Mouse (Mus musculus) MEL (cell line): ENCODE data around the gene Trp73. TPM values are rescaled to one million over a fixed set of nuclear protein-coding genes. Genes with fewer than 3 reads are reported as not detected.

Experiments
- DNase-seq: peaks from one replicate; pipeline ENCODE4 v3.0.0; 2011; ENCODE audit warnings: low read depth, low spot score
- H3K27ac ChIP-seq: 2 replicates; pipeline ENCODE4 v1.5.1; 2012; ENCODE audit warnings: low read depth, mild to moderate bottlenecking, control low read depth, low read length, moderate library complexity; ENCODE audit not compliant: control insufficient read depth
- H3K27me3 ChIP-seq, 2 experiments: fragments of 150-350 bp in 1 of 2; sonication (generic) in 1 of 2; 2 replicates each; pipeline ENCODE4 v1.6.1; 2012; ENCODE audit warnings: low read length in 2 of 2, mild to moderate bottlenecking in 2 of 2, improper control_type of control experiment in 1 of 2, moderate library complexity in 1 of 2; ENCODE audit not compliant: insufficient read depth in 2 of 2, control insufficient read depth in 1 of 2
- H3K36me3 ChIP-seq, 2 experiments: 2 replicates each; pipeline ENCODE4 v1.6.1; 2012 to 2014; ENCODE audit warnings: low read length in 2 of 2, improper control_type of control experiment in 1 of 2, inconsistent platforms in 1 of 2, mild to moderate bottlenecking in 1 of 2; ENCODE audit not compliant: insufficient read depth in 2 of 2, control insufficient read depth in 1 of 2
- H3K4me1 ChIP-seq, 2 experiments: fragments of 150-350 bp in 1 of 2; sonication (generic) in 1 of 2; 2 replicates each; pipeline ENCODE4 v1.6.1; 2012; ENCODE audit warnings: low read length in 2 of 2, improper control_type of control experiment in 1 of 2, mild to moderate bottlenecking in 1 of 2; ENCODE audit not compliant: insufficient read depth in 2 of 2, control insufficient read depth in 1 of 2
- H3K4me3 ChIP-seq, 2 experiments: fragments of 150-350 bp in 1 of 2; sonication (generic) in 1 of 2; 2 replicates each; pipeline ENCODE4 v1.5.1; 2012; ENCODE audit warnings: low read depth in 2 of 2, low read length in 2 of 2, mild to moderate bottlenecking in 2 of 2, moderate library complexity in 2 of 2, control low read depth in 1 of 2, improper control_type of control experiment in 1 of 2; ENCODE audit not compliant: control insufficient read depth in 1 of 2, insufficient read depth in 1 of 2
- H3K79me2 ChIP-seq: 2 replicates; pipeline ENCODE4 v1.6.1; 2012; ENCODE audit warnings: mild to moderate bottlenecking, low read length, moderate library complexity; ENCODE audit not compliant: control insufficient read depth, poor library complexity, insufficient read depth
- H3K9ac ChIP-seq: 2 replicates; pipeline ENCODE4 v1.6.1; 2012; ENCODE audit warnings: low read depth, mild to moderate bottlenecking, control low read depth, low read length, moderate library complexity; ENCODE audit not compliant: control insufficient read depth, poor library complexity, severe bottlenecking
- H3K9me3 ChIP-seq: fragments of 150-350 bp; sonication (generic); replicated peaks from 2 replicates; pipeline ENCODE4 v1.6.1; 2012; ENCODE audit warnings: mild to moderate bottlenecking, low read length, improper control_type of control experiment, moderate library complexity; ENCODE audit not compliant: insufficient read depth
- BHLHE40 ChIP-seq: IDR thresholded peaks from 2 replicates; pipeline ENCODE4 v1.6.1; 2012; ENCODE audit warnings: low read depth, mild to moderate bottlenecking, inconsistent platforms, low read length, improper control_type of control experiment, borderline replicate concordance
- CHD1 ChIP-seq: IDR thresholded peaks from 2 replicates; pipeline ENCODE4 v1.6.1; 2012; ENCODE audit warnings: low read depth, mild to moderate bottlenecking, inconsistent platforms, low read length, improper control_type of control experiment
- CHD2 ChIP-seq: IDR thresholded peaks from 2 replicates; pipeline ENCODE4 v1.6.1; 2011; ENCODE audit warnings: low read length, improper control_type of control experiment
- EP300 ChIP-seq, 2 experiments: IDR thresholded peaks; 2 replicates each; pipeline ENCODE4 v1.6.1; 2011; ENCODE audit warnings: improper control_type of control experiment in 2 of 2, low read length in 2 of 2, low read depth in 1 of 2, mild to moderate bottlenecking in 1 of 2
- ETS1 ChIP-seq: IDR thresholded peaks from 2 replicates; pipeline ENCODE4 v1.6.1; 2012; ENCODE audit warnings: low read depth, mild to moderate bottlenecking, inconsistent platforms, low read length, improper control_type of control experiment, moderate library complexity
- GABPA ChIP-seq: IDR thresholded peaks from 2 replicates; pipeline ENCODE4 v1.6.1; 2012; ENCODE audit warnings: low read depth, mild to moderate bottlenecking, inconsistent platforms, low read length, improper control_type of control experiment, moderate library complexity
- GATA1 ChIP-seq: IDR thresholded peaks from 2 replicates; pipeline ENCODE4 v1.6.1; 2011; ENCODE audit warnings: low read depth, low read length, improper control_type of control experiment
- HCFC1 ChIP-seq: IDR thresholded peaks from 2 replicates; pipeline ENCODE4 v1.6.1; 2012; ENCODE audit warnings: low read depth, mild to moderate bottlenecking, inconsistent platforms, low read length, improper control_type of control experiment, moderate library complexity
- JUND ChIP-seq: IDR thresholded peaks from 2 replicates; pipeline ENCODE4 v1.6.1; 2011; ENCODE audit warnings: low read depth, mild to moderate bottlenecking, improper control_type of control experiment, low read length
- KAT2A ChIP-seq: conservative IDR thresholded peaks from 2 replicates; pipeline ENCODE4 v1.6.1; 2012; ENCODE audit warnings: low read depth, low read length, improper control_type of control experiment, inconsistent platforms
- MAX ChIP-seq: IDR thresholded peaks from 2 replicates; pipeline ENCODE4 v1.6.1; 2011; ENCODE audit warnings: low read length, improper control_type of control experiment
- MXI1 ChIP-seq: IDR thresholded peaks from 2 replicates; pipeline ENCODE4 v1.6.1; 2011; ENCODE audit warnings: mild to moderate bottlenecking, low read depth, low read length, improper control_type of control experiment
- MYC ChIP-seq: IDR thresholded peaks from 2 replicates; pipeline ENCODE4 v1.6.1; 2011; ENCODE audit warnings: low read depth, mild to moderate bottlenecking, low read length, improper control_type of control experiment, moderate library complexity
- NELFE ChIP-seq: IDR thresholded peaks from 2 replicates; pipeline ENCODE4 v1.6.1; 2011; ENCODE audit warnings: low read depth, low read length, improper control_type of control experiment
- NRF1 ChIP-seq: IDR thresholded peaks from 2 replicates; pipeline ENCODE4 v1.6.1; 2014; ENCODE audit warnings: low read depth, mild to moderate bottlenecking, inconsistent platforms, low read length, improper control_type of control experiment, moderate library complexity; ENCODE audit not compliant: poor library complexity, insufficient read depth, severe bottlenecking
- POLR2A ChIP-seq, 2 experiments: IDR thresholded peaks; 2 replicates each; pipeline ENCODE4 v1.6.1; 2011 to 2012; ENCODE audit warnings: low read length in 2 of 2, mild to moderate bottlenecking in 2 of 2, control low read depth in 1 of 2, improper control_type of control experiment in 1 of 2, low read depth in 1 of 2, moderate library complexity in 1 of 2; ENCODE audit not compliant: control insufficient read depth in 1 of 2, insufficient read depth in 1 of 2, poor library complexity in 1 of 2
- POLR2AphosphoS2 ChIP-seq: IDR thresholded peaks from 2 replicates; pipeline ENCODE4 v1.6.1; 2011; ENCODE audit warnings: low read length, improper control_type of control experiment
- RCOR1 ChIP-seq: IDR thresholded peaks from 2 replicates; pipeline ENCODE4 v1.6.1; 2012; ENCODE audit warnings: low read depth, mild to moderate bottlenecking, inconsistent platforms, low read length, improper control_type of control experiment
- SIN3A ChIP-seq: IDR thresholded peaks from 2 replicates; pipeline ENCODE4 v1.6.1; 2012; ENCODE audit warnings: low read length, improper control_type of control experiment, inconsistent platforms
- SMC3 ChIP-seq: IDR thresholded peaks from 2 replicates; pipeline ENCODE4 v1.6.1; 2011; ENCODE audit warnings: low read depth, low read length, improper control_type of control experiment
- TAL1 ChIP-seq: IDR thresholded peaks from 2 replicates; pipeline ENCODE4 v1.6.1; 2012; ENCODE audit warnings: mild to moderate bottlenecking, inconsistent platforms, low read length, moderate library complexity, mixed read lengths
- TBP ChIP-seq: IDR thresholded peaks from 2 replicates; pipeline ENCODE4 v1.8.0; 2011; ENCODE audit warnings: low read depth, low read length, improper control_type of control experiment
- TCF12 ChIP-seq: IDR thresholded peaks from 2 replicates; pipeline ENCODE4 v1.6.1; 2014; ENCODE audit warnings: low read depth, mild to moderate bottlenecking, inconsistent platforms, low read length, improper control_type of control experiment, moderate library complexity
- UBTF ChIP-seq: IDR thresholded peaks from 2 replicates; pipeline ENCODE4 v1.6.1; 2012; ENCODE audit warnings: low read depth, mild to moderate bottlenecking, inconsistent platforms, low read length, improper control_type of control experiment, moderate library complexity, borderline replicate concordance; ENCODE audit not compliant: insufficient read depth
- ZC3H11A ChIP-seq: IDR thresholded peaks from 2 replicates; pipeline ENCODE4 v1.6.1; 2012; ENCODE audit warnings: low read depth, mild to moderate bottlenecking, inconsistent platforms, low read length, improper control_type of control experiment
- ZKSCAN1 ChIP-seq: IDR thresholded peaks from 2 replicates; pipeline ENCODE4 v1.6.1; 2012; ENCODE audit warnings: low read depth, mild to moderate bottlenecking, inconsistent platforms, low read length, improper control_type of control experiment, moderate library complexity
- ZNF384 ChIP-seq: IDR thresholded peaks from 2 replicates; pipeline ENCODE4 v1.6.1; 2012; ENCODE audit warnings: low read depth, mild to moderate bottlenecking, inconsistent platforms, low read length, improper control_type of control experiment
- polyA plus RNA-seq, 2 experiments: library from polyadenylated mRNA; stranded (reverse) in 1 of 2; unstranded in 1 of 2; fragments of >175 nt in 1 of 2; fragments of >200 nt in 1 of 2; gene quantifications; 2 replicates each; pipeline versions ENCODE4 v1.2.1 to v1.2.4; 2012; ENCODE audit warnings: low replicate concordance in 2 of 2, low read depth in 1 of 2; ENCODE audit not compliant: insufficient read length in 2 of 2, insufficient read depth in 1 of 2, missing spikeins in 1 of 2
- total RNA-seq: library from RNA; depleted of rRNA; stranded (reverse); fragments of 300-350 nt; gene quantifications from 2 replicates; pipeline ENCODE4 v1.2.3, GENCODE M21; 2012

Trp73 gene
- total and polyA plus RNA-seq, 3 experiments: 0.03 to 0.04 TPM; not detected in 1

DNA sequence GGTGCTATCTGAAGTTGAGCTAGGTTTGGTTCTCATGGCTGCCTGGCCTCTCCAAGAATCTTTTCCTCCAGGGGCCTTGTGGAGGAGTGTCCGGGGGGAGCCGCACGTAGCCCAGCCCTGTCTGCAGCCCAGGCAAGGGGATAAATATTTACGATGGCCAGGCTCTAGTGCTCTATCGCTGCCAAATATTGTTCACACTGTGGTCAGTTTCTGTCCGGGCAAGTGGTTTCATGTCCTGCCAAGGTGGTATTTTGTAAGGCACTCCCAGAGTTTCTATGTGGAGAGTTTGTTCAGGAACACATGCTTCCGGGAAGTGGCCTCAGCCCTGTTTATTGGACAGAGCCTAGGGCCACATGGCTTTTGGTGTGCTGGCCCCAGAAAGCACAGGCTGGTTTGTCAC lies 41.0 kb upstream of the Trp73 start:
- no peak overlapping the region for H3K27ac ChIP-seq
- DNase-seq: no peak
- no peak overlapping the region for H3K9ac ChIP-seq
- TF ChIP-seq SIN3A: no peak
- H3K79me2 ChIP-seq: no peaks in the 10 kb centered on the region
- no peak overlapping the region for H3K4me3 ChIP-seq
- no peaks in the 10 kb centered on the region for H3K9me3 ChIP-seq
- no peaks in the 10 kb centered on the region for H3K4me1 ChIP-seq
- H3K27me3 ChIP-seq: no peaks in the 10 kb centered on the region
- H3K36me3 ChIP-seq: no peaks in the 10 kb centered on the region

- TF ChIP-seq ZC3H11A (no peak), TCF12 (no peak), POLR2AphosphoS2 (no peak), MXI1 (no peak), ETS1 (no peak), CHD1 (no peak), NELFE (no peak), GATA1 (no peak), CHD2 (no peak), RCOR1 (no peak), NRF1 (no peak), TBP (no peak), MAX (no peak), EP300 (IDR thresholded peaks at IDR 0.05; ENCODE audit: low read depth in 1 of 2, low read length in 2 of 2) (no peak), HCFC1 (no peak)
- H3K4me1 ChIP-seq: no peaks in the 10 kb centered on the region
Observed at GRCm38 (mm10) chr4:154177257-154177656, 37.2 kb upstream of the Trp73 start.

DNA sequence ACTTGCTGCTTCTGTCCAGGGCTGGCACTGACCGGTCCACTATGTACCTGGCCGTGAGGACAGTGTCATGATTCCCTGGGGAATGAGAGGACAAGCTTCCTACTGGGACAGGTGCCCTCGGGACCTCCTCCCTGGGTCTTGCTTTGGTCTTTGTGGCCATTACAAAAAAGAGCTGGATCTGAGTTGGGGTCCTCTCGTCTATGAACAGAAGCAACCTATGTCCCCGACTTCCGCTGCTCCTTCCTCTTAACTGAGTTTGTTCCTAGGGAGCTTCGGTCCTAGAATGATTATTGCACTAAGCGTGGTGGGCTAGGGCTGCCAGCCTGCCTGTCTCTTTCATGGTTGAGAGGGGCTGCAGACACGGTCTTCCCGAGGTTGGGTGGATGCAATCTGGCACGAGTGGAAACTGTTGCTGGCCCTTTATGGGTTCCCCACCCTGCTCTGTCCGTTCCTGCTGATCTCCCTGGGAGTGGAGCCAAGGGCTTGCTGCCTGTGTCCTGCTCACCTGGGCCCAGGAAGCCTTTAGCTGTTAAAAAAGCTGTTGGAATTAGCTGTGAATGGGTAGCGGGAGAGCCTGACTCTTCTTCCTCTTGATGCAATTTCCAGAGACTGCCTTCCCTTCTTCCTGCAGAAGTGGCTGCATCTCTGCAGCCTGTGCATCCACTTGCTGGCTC lies 32.1 kb upstream of the Trp73 start:
- Histone ChIP-seq H3K4me3 (no peak overlapping the region), H3K36me3 (no peaks in the 10 kb centered on the region), H3K79me2 (no peaks in the 10 kb centered on the region), H3K27me3 (no peaks in the 10 kb centered on the region), H3K4me1 (no peaks in the 10 kb centered on the region), H3K9me3 (no peaks in the 10 kb centered on the region), H3K9ac (no peak overlapping the region), H3K27ac (no peak overlapping the region)
- TF ChIP-seq ZKSCAN1 (no peak), CHD1 (no peak), RCOR1 (no peak), EP300 (IDR thresholded peaks at IDR 0.05; ENCODE audit: low read depth in 1 of 2, low read length in 2 of 2) (no peak), TBP (no peak), BHLHE40 (no peak), ZNF384 (no peak), HCFC1 (no peak), MYC (no peak), GABPA (no peak), MAX (no peak), SMC3 (no peak), POLR2A (IDR thresholded peaks at IDR 0.05; ENCODE audit: control insufficient read depth in 1 of 2, insufficient read depth in 1 of 2, low read depth in 1 of 2, low read length in 2 of 2, poor library complexity in 1 of 2) (no peak), KAT2A (no peak), NRF1 (no peak), UBTF (no peak), JUND (no peak), TAL1 (no peak)
- DNase-seq: no peak

More at GRCm38 (mm10) chr4:154177257-154177656, 37.2 kb upstream of the Trp73 start:
- no peak overlapping the region for H3K9ac ChIP-seq
- H3K27me3 ChIP-seq: no peaks in the 10 kb centered on the region
- no peak overlapping the region for H3K27ac ChIP-seq
- DNase-seq: no peak
- no peaks in the 10 kb centered on the region for H3K36me3 ChIP-seq
- H3K9me3 ChIP-seq: no peaks in the 10 kb centered on the region
- H3K4me3 ChIP-seq: no peak overlapping the region
- no peaks in the 10 kb centered on the region for H3K79me2 ChIP-seq
